Mouse (Mus musculus): ENCODE measurements around the gene Nfya. TPM values are rescaled to one million over a fixed set of nuclear protein-coding genes. Genes with fewer than 3 reads are reported as not detected.

The Nfya gene
- total and polyA plus RNA-seq, 3 experiments, result 26.9 to 44.2 (median 29.3) TPM

- dilution Hi-C loops (cut with MboI; ENCODE audit: extremely low pct_ligation_motif_present, extremely low pct_unique_long_range_greater_than_20kb, low sequenced_read_pairs), result no loop called here
- H3K9ac ChIP-seq (ENCODE audit: insufficient read depth, low read depth), result no peak overlapping the region
- no peak overlapping the region for H3K27ac ChIP-seq (ENCODE audit: insufficient read depth, low read depth)
- no peak for DNase-seq (ENCODE audit: extremely low read depth)
- H3K4me3 ChIP-seq (replicated peaks in 1 of 3; ENCODE audit: low read depth in 2 of 3, low read length in 2 of 3, poor library complexity in 1 of 3), result no peak overlapping the region
- H3K36me3 ChIP-seq (replicated peaks in 1 of 2; ENCODE audit: control insufficient read depth in 1 of 2, insufficient read depth in 1 of 2, low read length in 1 of 2), result no peaks in the 10 kb centered on the region
- TF ChIP-seq EP300 (IDR thresholded peaks at IDR 0.05; ENCODE audit: low read length) (no peak), JUND (conservative IDR thresholded peaks at IDR 0.05; ENCODE audit: low read depth, low read length) (no peak), UBTF (IDR thresholded peaks at IDR 0.05; ENCODE audit: low read depth, low read length) (no peak), CTCF (conservative IDR thresholded peaks at IDR 0.05 in 1 of 2, IDR thresholded peaks at IDR 0.05 in 1 of 2; ENCODE audit: low read depth in 2 of 2, low read length in 2 of 2) (no peak), ZNF384 (IDR thresholded peaks at IDR 0.05; ENCODE audit: low read depth, low read length) (no peak), GABPA (IDR thresholded peaks at IDR 0.05; ENCODE audit: insufficient replicate concordance, low read depth, low read length) (no peak), ZMIZ1 (IDR thresholded peaks at IDR 0.05; ENCODE audit: low read depth, low read length) (no peak), SIN3A (IDR thresholded peaks at IDR 0.05; ENCODE audit: low read length) (no peak), CHD1 (IDR thresholded peaks at IDR 0.05; ENCODE audit: low read depth, low read length) (no peak), ZC3H11A (IDR thresholded peaks at IDR 0.05; ENCODE audit: low read depth, low read length) (no peak)
- no peak overlapping the region for H3K4me2 ChIP-seq (ENCODE audit: insufficient read depth, low read depth, poor library complexity, severe bottlenecking)
- peaks cover 0 to 32% of the 10 kb centered on the region in 2 experiments; a peak in 2 of 4 replicates for H3K4me1 ChIP-seq (ENCODE audit: control insufficient read depth in 1 of 2, insufficient read depth in 2 of 2)
- no peaks in the 10 kb centered on the region for H3K79me2 ChIP-seq (replicated peaks; ENCODE audit: control insufficient read depth, extremely low read depth, insufficient read depth, poor library complexity, severe bottlenecking)
- in situ Hi-C loops (cut with MboI; ENCODE audit: low pct_ligation_motif_present, low pct_unique_long_range_greater_than_20kb, low sequenced_read_pairs), result no loop called here
- H3K9me3 ChIP-seq (replicated peaks; ENCODE audit: low read length), result no peaks in the 10 kb centered on the region
- H3K27me3 ChIP-seq (replicated peaks), result no peaks in the 10 kb centered on the region
Observed at GRCm38 (mm10) chr17:48431054-48431453, 21.3 kb upstream of the Nfya start.

GRCm38 (mm10) chr17:48430394-48430793 lies 20.7 kb upstream of the Nfya start:
- no peaks in the 10 kb centered on the region for H3K27me3 ChIP-seq (replicated peaks)
- no peak overlapping the region for H3K4me3 ChIP-seq (replicated peaks in 1 of 3; ENCODE audit: low read depth in 2 of 3, low read length in 2 of 3, poor library complexity in 1 of 3)
- dilution Hi-C loops (cut with MboI; ENCODE audit: extremely low pct_ligation_motif_present, extremely low pct_unique_long_range_greater_than_20kb, low sequenced_read_pairs) (no loop called here), in situ Hi-C loops (cut with MboI; ENCODE audit: low pct_ligation_motif_present, low pct_unique_long_range_greater_than_20kb, low sequenced_read_pairs) (no loop called here)
- H3K27ac ChIP-seq (ENCODE audit: insufficient read depth, low read depth), result no peak overlapping the region
- H3K9me3 ChIP-seq (replicated peaks; ENCODE audit: low read length), result no peaks in the 10 kb centered on the region
- TF ChIP-seq NELFE (IDR thresholded peaks at IDR 0.05; ENCODE audit: low read depth, low read length) (no peak), E2F4 (IDR thresholded peaks at IDR 0.05; ENCODE audit: insufficient replicate concordance, low read depth, low read length) (no peak), MAX (IDR thresholded peaks at IDR 0.05; ENCODE audit: low read length) (no peak), ETS1 (conservative IDR thresholded peaks at IDR 0.05; ENCODE audit: low read depth, low read length) (no peak), IRF4 (IDR thresholded peaks at IDR 0.05; ENCODE audit: low read depth, low read length) (no peak), MAZ (IDR thresholded peaks at IDR 0.05; ENCODE audit: low read depth, low read length) (no peak)
- no peak overlapping the region for H3K9ac ChIP-seq (ENCODE audit: insufficient read depth, low read depth)
- H3K4me1 ChIP-seq (ENCODE audit: control insufficient read depth in 1 of 2, insufficient read depth in 2 of 2), result peaks cover 0 to 34% of the 10 kb centered on the region in 2 experiments; a peak in 2 of 4 replicates
- DNase-seq (ENCODE audit: extremely low read depth), result no peak
- no peaks in the 10 kb centered on the region for H3K79me2 ChIP-seq (replicated peaks; ENCODE audit: control insufficient read depth, extremely low read depth, insufficient read depth, poor library complexity, severe bottlenecking)
- no peak overlapping the region for H3K4me2 ChIP-seq (ENCODE audit: insufficient read depth, low read depth, poor library complexity, severe bottlenecking)
- no peaks in the 10 kb centered on the region for H3K36me3 ChIP-seq (replicated peaks in 1 of 2; ENCODE audit: control insufficient read depth in 1 of 2, insufficient read depth in 1 of 2, low read length in 1 of 2)
